Mouse (Mus musculus): ENCODE results near the gene Lemd2.

- TF ChIP-seq CTCF (IDR thresholded peaks at IDR 0.05; ENCODE audit: low read depth), result no peak
- no peak for TF ChIP-seq EP300 (optimal IDR thresholded peaks at IDR 0.05)
Observed at GRCm38 (mm10) chr17:27173715-27174114, 30.6 kb downstream of the Lemd2 start.
